Mouse (Mus musculus): ENCODE measurements around the gene Fam219b. TPM values are rescaled to one million over a fixed set of nuclear protein-coding genes. Genes with fewer than 3 reads are reported as not detected.

Fam219b gene
- polyA plus RNA-seq, 1 experiment = 12.2 TPM

GRCm38 (mm10) chr9:57526435-57526834 is 10.9 kb upstream of the Fam219b start:
- TF ChIP-seq CTCF (IDR thresholded peaks at IDR 0.05; ENCODE audit: borderline replicate concordance, extremely low read depth, insufficient read depth, insufficient read length) = no peak
- TF ChIP-seq POLR2A (IDR thresholded peaks at IDR 0.05; ENCODE audit: borderline replicate concordance, extremely low read depth, insufficient read depth, insufficient read length, poor library complexity, severe bottlenecking) = no peak

DNA sequence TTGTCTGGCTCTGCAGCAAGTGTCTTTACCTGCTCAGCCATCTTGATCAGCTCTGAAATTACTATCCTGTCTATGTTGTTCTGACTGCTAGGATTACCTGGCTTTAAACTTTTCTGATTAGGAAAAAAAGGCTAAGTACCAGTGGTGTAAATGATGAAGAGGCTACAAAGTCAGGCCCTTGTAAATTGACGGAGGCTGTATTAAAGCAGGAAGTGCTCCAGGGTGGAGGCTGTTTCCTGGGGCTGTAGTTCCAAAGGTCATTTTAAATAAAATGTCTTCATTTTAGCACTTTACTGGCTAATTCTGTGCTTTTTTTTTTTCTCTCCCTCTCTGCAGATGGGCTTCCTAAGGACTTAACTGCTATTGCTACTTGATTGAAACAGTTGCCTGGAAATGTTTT is 5.4 kb upstream of the Fam219b start:
- TF ChIP-seq POLR2A (IDR thresholded peaks at IDR 0.05; ENCODE audit: borderline replicate concordance, extremely low read depth, insufficient read depth, insufficient read length, poor library complexity, severe bottlenecking) (no peak), CTCF (IDR thresholded peaks at IDR 0.05; ENCODE audit: borderline replicate concordance, extremely low read depth, insufficient read depth, insufficient read length) (no peak)
- DNase-seq (ENCODE audit: low read depth) = no peak

More at GRCm38 (mm10) chr9:57526435-57526834, 10.9 kb upstream of the Fam219b start:
- DNase-seq (ENCODE audit: low read depth) = no peak

- TF ChIP-seq CTCF (IDR thresholded peaks at IDR 0.05; ENCODE audit: borderline replicate concordance, extremely low read depth, insufficient read depth, insufficient read length) = no peak
- no peak for TF ChIP-seq POLR2A (IDR thresholded peaks at IDR 0.05; ENCODE audit: borderline replicate concordance, extremely low read depth, insufficient read depth, insufficient read length, poor library complexity, severe bottlenecking)
- no peak for DNase-seq (ENCODE audit: low read depth)
These were observed 966 bp upstream of the Fam219b start for GRCm38 (mm10) chr9:57536362-57536761.

DNA sequence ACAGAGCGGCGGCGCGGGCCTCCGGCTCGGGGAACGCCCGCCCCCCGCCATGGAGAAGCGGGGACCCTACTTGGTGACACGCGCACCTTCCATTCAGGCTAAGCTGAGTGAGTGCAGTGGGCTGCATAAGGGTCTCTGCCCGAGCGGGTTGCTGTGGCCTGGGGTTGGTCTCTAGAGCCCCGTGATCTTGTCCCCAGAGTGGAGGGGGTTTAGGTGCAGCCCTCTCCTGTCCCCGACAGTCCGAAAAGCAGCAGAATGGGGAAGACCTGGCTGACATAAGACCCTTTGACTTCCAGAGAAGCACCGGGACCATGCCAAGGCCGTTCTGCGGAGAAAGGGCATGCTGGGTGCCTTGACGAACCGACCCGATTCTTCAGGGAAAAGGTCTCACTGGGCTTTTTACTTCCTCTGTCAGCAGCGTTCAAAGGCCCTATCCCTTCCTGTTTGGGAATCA is 427 bp downstream of the Fam219b start:
- DNase-seq (ENCODE audit: low read depth) = no peak
- TF ChIP-seq POLR2A (IDR thresholded peaks at IDR 0.05; ENCODE audit: borderline replicate concordance, extremely low read depth, insufficient read depth, insufficient read length, poor library complexity, severe bottlenecking) = no peak
- no peak for TF ChIP-seq CTCF (IDR thresholded peaks at IDR 0.05; ENCODE audit: borderline replicate concordance, extremely low read depth, insufficient read depth, insufficient read length)

DNA sequence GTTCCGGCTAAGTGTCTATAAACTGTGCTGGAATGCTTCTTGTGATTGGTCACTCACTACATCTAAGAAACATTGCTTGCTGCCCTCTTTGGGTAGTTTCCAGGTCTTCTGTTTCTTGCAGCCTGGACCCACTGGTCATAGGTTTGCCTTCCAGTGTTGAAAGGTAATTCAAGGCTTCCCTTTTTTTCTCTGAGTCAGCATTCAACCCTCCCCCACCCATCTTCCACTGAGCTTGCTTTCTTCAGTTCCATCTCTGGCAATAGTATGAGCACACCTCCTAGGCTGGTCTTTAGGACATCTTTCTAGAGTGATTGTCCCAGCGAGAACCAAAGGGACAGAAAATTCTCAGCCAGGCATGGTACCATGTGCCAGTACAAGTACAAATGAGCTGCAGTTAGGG is 2.2 kb downstream of the Fam219b start:
- TF ChIP-seq CTCF (IDR thresholded peaks at IDR 0.05; ENCODE audit: borderline replicate concordance, extremely low read depth, insufficient read depth, insufficient read length) (no peak), POLR2A (IDR thresholded peaks at IDR 0.05; ENCODE audit: borderline replicate concordance, extremely low read depth, insufficient read depth, insufficient read length, poor library complexity, severe bottlenecking) (no peak)
- no peak for DNase-seq (ENCODE audit: low read depth)

DNA sequence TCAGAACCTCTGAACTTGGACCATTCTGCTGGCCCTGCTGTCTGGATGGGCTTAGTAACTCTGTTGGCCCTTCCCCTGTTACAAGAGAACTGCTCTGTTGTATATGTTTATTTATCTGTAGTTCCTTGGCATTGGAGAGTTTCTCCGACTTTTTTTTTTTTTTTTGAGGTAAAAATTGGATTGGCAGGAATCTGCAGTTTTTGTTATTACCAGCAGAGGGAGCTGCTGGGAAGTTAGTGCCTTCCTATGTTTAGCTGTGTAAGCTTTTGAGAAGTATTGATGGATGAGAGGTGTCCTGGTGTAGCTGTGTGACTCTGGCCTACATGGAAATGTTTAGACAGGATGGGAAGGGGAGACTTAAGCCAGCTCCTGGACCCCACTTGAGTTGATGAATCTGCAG is 4.0 kb downstream of the Fam219b start:
- DNase-seq (ENCODE audit: low read depth) = peak; percentile 75
- no peak for TF ChIP-seq POLR2A (IDR thresholded peaks at IDR 0.05; ENCODE audit: borderline replicate concordance, extremely low read depth, insufficient read depth, insufficient read length, poor library complexity, severe bottlenecking)
- peak; percentile 50; the same call in 1 of the 2 replicates for TF ChIP-seq CTCF (IDR thresholded peaks at IDR 0.05; ENCODE audit: borderline replicate concordance, extremely low read depth, insufficient read depth, insufficient read length)

DNA sequence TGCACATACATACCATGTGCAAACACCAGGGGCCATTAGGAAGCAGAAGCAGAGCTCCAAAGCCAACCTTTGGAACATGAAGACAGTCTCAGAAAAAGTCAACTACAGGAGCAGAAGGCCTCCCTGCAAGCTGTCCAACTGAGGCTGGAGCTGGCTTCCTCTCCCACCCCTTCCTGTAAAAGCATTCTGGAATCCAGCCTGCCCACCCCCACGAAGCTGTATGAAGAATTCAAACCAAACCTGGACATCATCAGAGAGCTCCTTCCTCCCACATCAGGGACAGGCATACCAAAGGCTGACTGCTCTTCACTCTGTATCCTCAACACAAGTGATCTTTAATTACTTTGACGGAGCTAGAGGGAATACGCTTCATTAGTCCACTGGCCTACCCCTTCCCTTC is 6.6 kb downstream of the Fam219b start:
- no peak for DNase-seq (ENCODE audit: low read depth)
- TF ChIP-seq POLR2A (IDR thresholded peaks at IDR 0.05; ENCODE audit: borderline replicate concordance, extremely low read depth, insufficient read depth, insufficient read length, poor library complexity, severe bottlenecking) (no peak), CTCF (IDR thresholded peaks at IDR 0.05; ENCODE audit: borderline replicate concordance, extremely low read depth, insufficient read depth, insufficient read length) (no peak)

- DNase-seq (ENCODE audit: low read depth) = no peak
- TF ChIP-seq POLR2A (IDR thresholded peaks at IDR 0.05; ENCODE audit: borderline replicate concordance, extremely low read depth, insufficient read depth, insufficient read length, poor library complexity, severe bottlenecking) (no peak), CTCF (IDR thresholded peaks at IDR 0.05; ENCODE audit: borderline replicate concordance, extremely low read depth, insufficient read depth, insufficient read length) (no peak)
These were observed 10.0 kb downstream of the Fam219b start for GRCm38 (mm10) chr9:57547287-57547686.

DNA sequence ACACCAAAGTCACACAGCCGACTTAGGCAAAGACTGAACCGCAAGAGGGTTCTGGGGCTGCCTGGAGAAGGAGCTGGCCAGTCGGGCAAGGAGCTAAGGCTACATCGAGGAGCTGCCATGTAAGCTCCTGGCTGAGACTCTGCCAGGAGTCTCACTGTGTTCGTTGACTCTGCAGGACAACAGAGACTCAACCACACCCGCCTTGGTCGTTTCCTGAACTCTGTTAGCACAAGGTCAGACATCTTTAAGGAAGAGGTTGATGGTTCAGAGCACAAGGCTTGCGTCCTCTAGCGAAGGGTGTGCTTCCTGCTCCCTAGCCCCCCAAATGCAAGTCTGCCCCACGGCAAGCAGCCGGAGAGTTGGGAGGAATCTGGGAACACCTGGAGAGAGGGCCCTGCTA is 10.5 kb downstream of the Fam219b start:
- no peak for DNase-seq (ENCODE audit: low read depth)
- no peak for TF ChIP-seq POLR2A (IDR thresholded peaks at IDR 0.05; ENCODE audit: borderline replicate concordance, extremely low read depth, insufficient read depth, insufficient read length, poor library complexity, severe bottlenecking)
- TF ChIP-seq CTCF (IDR thresholded peaks at IDR 0.05; ENCODE audit: borderline replicate concordance, extremely low read depth, insufficient read depth, insufficient read length) = no peak

DNA sequence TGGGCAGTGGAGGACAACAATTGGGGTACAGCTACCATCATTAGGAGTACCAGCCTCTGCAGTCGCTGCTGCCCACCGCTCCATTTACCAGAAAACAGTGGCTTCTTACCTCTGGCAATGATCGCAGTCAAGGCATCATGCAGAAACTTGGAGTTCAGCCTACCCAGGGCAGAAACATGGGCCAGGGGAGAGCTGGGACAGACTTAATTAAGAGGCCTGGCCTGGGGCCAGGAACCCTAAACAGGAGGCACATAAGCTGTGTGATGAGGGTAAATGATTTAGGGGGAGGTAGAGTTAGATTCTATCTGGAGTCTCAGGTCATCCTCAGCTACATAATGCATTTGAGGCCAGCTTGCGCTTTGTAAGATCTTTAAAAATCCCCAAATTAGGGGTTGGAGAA is 11.9 kb downstream of the Fam219b start:
- peak; percentile 67 for DNase-seq (ENCODE audit: low read depth)
- TF ChIP-seq POLR2A (IDR thresholded peaks at IDR 0.05; ENCODE audit: borderline replicate concordance, extremely low read depth, insufficient read depth, insufficient read length, poor library complexity, severe bottlenecking) (no peak), CTCF (IDR thresholded peaks at IDR 0.05; ENCODE audit: borderline replicate concordance, extremely low read depth, insufficient read depth, insufficient read length) (no peak)

DNA sequence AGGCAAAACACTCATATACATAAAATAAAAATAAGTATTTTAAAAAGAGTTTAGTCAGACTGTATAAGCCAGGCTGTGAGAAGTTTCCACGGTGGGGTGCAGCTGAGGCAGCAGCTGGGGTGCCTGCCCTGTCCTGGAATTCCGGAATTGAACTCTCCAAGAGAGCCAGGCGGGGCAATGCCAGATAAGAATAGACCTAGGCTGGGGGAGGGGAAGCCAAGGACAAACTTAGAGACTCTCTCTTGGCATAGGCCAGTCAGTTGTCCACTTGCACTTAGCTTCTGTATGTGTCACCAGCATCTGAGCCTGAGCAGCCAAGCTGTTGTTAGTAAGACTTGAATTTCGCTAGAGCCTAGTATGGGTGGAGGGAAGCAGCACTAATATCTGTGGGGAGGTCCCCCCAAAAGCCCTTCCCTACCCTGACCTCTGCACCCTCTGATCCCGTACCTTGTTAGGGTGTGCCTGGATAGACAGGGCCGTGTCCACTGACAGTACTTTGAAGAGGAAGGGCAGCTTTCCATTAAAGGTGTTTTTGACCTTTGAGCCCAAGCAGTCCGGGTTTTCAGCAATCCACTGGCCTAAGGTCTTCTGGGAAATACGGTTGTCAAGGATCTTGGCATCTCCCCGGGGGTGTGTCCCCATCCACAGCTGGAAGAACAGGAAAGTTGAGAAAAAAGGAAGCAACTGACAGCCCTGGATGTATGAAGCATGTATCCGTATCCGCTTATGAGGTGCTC is 13.0 kb downstream of the Fam219b start:
- TF ChIP-seq POLR2A (IDR thresholded peaks at IDR 0.05; ENCODE audit: borderline replicate concordance, extremely low read depth, insufficient read depth, insufficient read length, poor library complexity, severe bottlenecking) (no peak), CTCF (IDR thresholded peaks at IDR 0.05; ENCODE audit: borderline replicate concordance, extremely low read depth, insufficient read depth, insufficient read length) (no peak)
- no peak for DNase-seq (ENCODE audit: low read depth)
